Mouse (Mus musculus) forebrain, embryonic 11.5 days (tissue): ENCODE data around the gene Nr1h4. TPM values are rescaled to one million over a fixed set of nuclear protein-coding genes. Genes with fewer than 3 reads are reported as not detected.
A peak's percentile ranks its signal among the peaks of the same experiment; 100 is the strongest.

Experiments
- ATAC-seq: fragments of 200-750 bp; cut with Nextera tagmentation; replicated peaks from 2 replicates; pipeline ENCODE4 v1.8.0; 2017; ENCODE audit warnings: moderate TSS enrichment; ENCODE audit not compliant: low FRiP score
- DNase-seq: peaks from one replicate; pipeline ENCODE4 v3.0.0-alpha.2; 2017; ENCODE audit warnings: low spot score
- H3K27ac ChIP-seq: fragments of 300-500 bp; sonication (generic); 2 replicates; pipeline ENCODE4 v1.5.1; 2014; ENCODE audit warnings: low read depth, low read length
- H3K27me3 ChIP-seq: fragments of 300-500 bp; sonication (generic); 2 replicates; pipeline ENCODE4 v1.6.1; 2014; ENCODE audit warnings: mild to moderate bottlenecking, low read length, mixed read lengths; ENCODE audit not compliant: control insufficient read depth, insufficient read depth
- H3K36me3 ChIP-seq: fragments of 300-500 bp; sonication (generic); 2 replicates; pipeline ENCODE4 v1.6.1; 2014; ENCODE audit warnings: mild to moderate bottlenecking, low read length, moderate library complexity, mixed read lengths; ENCODE audit not compliant: control insufficient read depth, insufficient read depth
- H3K4me1 ChIP-seq: fragments of 300-500 bp; sonication (generic); replicated peaks from 2 replicates; pipeline ENCODE4 v1.6.1; 2014; ENCODE audit warnings: low read length, mixed read lengths; ENCODE audit not compliant: control insufficient read depth, insufficient read depth
- H3K4me2 ChIP-seq: fragments of 300-500 bp; sonication (generic); 2 replicates; pipeline ENCODE4 v1.6.1; 2014; ENCODE audit warnings: low read depth, mild to moderate bottlenecking, low read length, moderate library complexity, mixed read lengths; ENCODE audit not compliant: severe bottlenecking
- H3K4me3 ChIP-seq: fragments of 300-500 bp; sonication (generic); 2 replicates; pipeline ENCODE4 v1.5.1; 2014; ENCODE audit warnings: low read depth, low read length
- H3K9ac ChIP-seq: fragments of 300-500 bp; sonication (generic); 2 replicates; pipeline ENCODE4 v1.6.1; 2014; ENCODE audit warnings: low read length
- H3K9me3 ChIP-seq: fragments of 300-500 bp; sonication (generic); 2 replicates; pipeline ENCODE4 v1.6.1; 2016; ENCODE audit warnings: low read length, mixed read lengths; ENCODE audit not compliant: control insufficient read depth
- WGBS: fragments of 180-500 bp; shearing (Covaris S2); extraction: QIAGEN DNeasy Blood & Tissue Kit; methylation state at CpG from one replicate; pipeline ENCODE4 v1.1.7; 2014; 5-methylcytosine and 5-hydroxymethylcytosine counted together
- polyA plus RNA-seq: library from polyadenylated mRNA; unstranded; fragments of >200 nt; fragmentation: Nextera tagmentation; extraction: Ambion mirVana; gene quantifications from 2 replicates; pipeline ENCODE4 v1.2.1, GENCODE M21; 2014

Nr1h4 gene
- polyA plus RNA-seq, 1 experiment from 2014 or later: not detected

DNA sequence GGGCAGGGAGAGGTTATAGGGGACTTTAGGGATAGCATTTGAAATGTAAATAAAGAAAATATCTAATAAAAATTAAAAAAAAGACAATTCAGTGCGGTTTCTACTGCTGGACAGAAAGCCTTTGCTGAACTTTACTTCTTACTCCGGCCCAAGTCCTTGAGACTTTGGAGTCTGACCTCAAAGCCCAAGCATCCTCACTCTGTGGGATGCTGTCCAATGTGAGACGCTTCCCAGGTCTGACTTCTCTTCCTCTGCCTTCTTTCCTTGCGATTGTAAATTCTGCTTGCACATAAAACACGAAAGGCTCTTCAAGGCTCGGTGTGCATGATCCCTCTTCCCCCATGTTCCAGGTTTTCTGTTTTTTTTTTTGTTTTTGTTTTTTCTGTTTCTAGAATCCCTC is 31.5 kb downstream of the Nr1h4 start:
- 90% methylated on average over 6 of the region's 6 CpGs for WGBS
- no peak for ATAC-seq
- no peak overlapping the region for H3K4me3 ChIP-seq
- no peak overlapping the region for H3K9ac ChIP-seq
- DNase-seq: no peak
- no peaks in the 10 kb centered on the region for H3K4me1 ChIP-seq
- no peaks in the 10 kb centered on the region for H3K36me3 ChIP-seq
- no peak overlapping the region for H3K4me2 ChIP-seq
- H3K9me3 ChIP-seq: no peaks in the 10 kb centered on the region
- no peak overlapping the region for H3K27ac ChIP-seq
- no peaks in the 10 kb centered on the region for H3K27me3 ChIP-seq

DNA sequence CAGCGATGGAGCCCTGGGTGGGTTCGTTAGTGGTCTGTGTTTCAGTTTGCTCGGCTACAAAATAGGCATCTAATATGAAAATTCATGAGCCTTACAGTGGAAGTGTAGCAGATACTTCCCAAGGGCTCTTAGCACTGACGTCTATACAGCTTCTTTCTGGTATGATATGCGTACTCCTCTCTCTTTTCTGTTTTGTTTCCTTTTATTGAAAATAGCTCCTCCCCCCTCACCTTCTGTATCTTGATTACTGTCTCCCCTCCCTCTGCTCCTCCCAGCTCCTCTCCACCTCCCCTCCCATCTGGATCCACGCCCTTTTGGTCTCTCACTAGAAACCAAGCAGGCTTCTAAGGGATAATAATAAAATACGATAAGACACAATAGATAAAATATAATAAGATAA is 37.8 kb downstream of the Nr1h4 start:
- H3K4me1 ChIP-seq: no peaks in the 10 kb centered on the region
- H3K27me3 ChIP-seq: peaks cover 2% of the 10 kb centered on the region; the same call in 1 of the 2 replicates
- WGBS: 86% methylated on average over 7 of the region's 7 CpGs
- H3K27ac ChIP-seq: no peak overlapping the region
- H3K9ac ChIP-seq: no peak overlapping the region
- no peak overlapping the region for H3K4me2 ChIP-seq
- no peak overlapping the region for H3K4me3 ChIP-seq
- H3K36me3 ChIP-seq: no peaks in the 10 kb centered on the region
- no peaks in the 10 kb centered on the region for H3K9me3 ChIP-seq
- no peak for ATAC-seq
- DNase-seq: no peak

DNA sequence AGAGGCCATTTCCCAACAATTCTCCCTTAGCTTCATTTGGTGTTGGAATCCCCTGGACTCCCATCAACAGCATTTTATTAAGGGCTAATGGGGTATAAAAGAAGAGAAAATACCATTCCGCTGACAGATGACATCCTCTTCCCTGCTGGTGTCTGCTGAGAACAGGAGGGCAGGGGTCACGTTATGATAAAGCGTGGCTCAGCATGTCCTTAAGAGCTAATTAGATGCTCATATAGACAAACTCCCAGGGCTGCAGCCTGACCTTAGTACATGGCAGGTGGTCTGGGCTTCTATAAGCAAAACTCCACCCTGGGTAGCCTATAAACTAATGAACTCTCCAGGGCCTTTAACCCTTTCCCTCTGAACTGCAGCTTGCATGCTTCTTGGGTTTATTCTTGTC is 42.1 kb downstream of the Nr1h4 start:
- H3K27me3 ChIP-seq: peaks cover 2% of the 10 kb centered on the region; the same call in 1 of the 2 replicates
- no peak overlapping the region for H3K4me3 ChIP-seq
- H3K4me2 ChIP-seq: no peak overlapping the region
- DNase-seq (no peak), ATAC-seq (peak; percentile 64)
- 5% methylated on average over 3 of the region's 3 CpGs for WGBS
- H3K27ac ChIP-seq: no peak overlapping the region
- H3K9me3 ChIP-seq: no peaks in the 10 kb centered on the region
- no peak overlapping the region for H3K9ac ChIP-seq
- H3K36me3 ChIP-seq: no peaks in the 10 kb centered on the region
- no peaks in the 10 kb centered on the region for H3K4me1 ChIP-seq

DNA sequence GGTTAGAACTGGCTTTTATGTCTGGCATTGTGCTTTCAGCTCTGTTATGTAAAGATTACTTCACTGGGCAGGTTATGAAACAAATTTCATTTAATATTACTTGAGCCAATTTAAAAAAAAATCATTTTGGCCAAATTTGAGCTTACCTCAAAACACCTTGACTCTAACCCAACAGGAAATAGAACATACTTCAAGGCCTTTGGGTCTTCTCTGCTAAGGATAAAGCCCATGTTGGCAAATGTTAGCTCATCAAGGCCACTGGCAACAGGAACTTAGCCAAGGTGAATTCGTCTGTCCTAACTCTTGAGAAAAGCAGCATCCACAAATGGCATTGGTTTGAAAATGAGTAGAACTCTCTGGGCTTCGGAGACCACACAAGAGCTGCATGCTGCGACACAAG is 43.1 kb downstream of the Nr1h4 start:
- DNase-seq: no peak
- H3K27me3 ChIP-seq: 0 out of 2 replicates have a peak, but pooled peaks cover 2% of the 10 kb centered on the region

GRCm38 (mm10) chr10:89489459-89489858 is 43.9 kb downstream of the Nr1h4 start:
- H3K27ac ChIP-seq: no peak overlapping the region
- no peak overlapping the region for H3K4me3 ChIP-seq
- no peak overlapping the region for H3K4me2 ChIP-seq
- H3K9me3 ChIP-seq: no peaks in the 10 kb centered on the region
- H3K36me3 ChIP-seq: no peaks in the 10 kb centered on the region
- ATAC-seq (no peak), DNase-seq (no peak)
- H3K27me3 ChIP-seq: 0 out of 2 replicates have a peak, but pooled peaks cover 2% of the 10 kb centered on the region
- 84% methylated on average over 4 of the region's 4 CpGs for WGBS
- H3K4me1 ChIP-seq: no peaks in the 10 kb centered on the region
- H3K9ac ChIP-seq: no peak overlapping the region

More for the DNA sequence above, 43.1 kb downstream of the Nr1h4 start:
- no peak overlapping the region for H3K27ac ChIP-seq
- H3K4me2 ChIP-seq: no peak overlapping the region
- 81% methylated on average over 3 of the region's 3 CpGs for WGBS
- no peaks in the 10 kb centered on the region for H3K4me1 ChIP-seq
- H3K9me3 ChIP-seq: no peaks in the 10 kb centered on the region
- H3K9ac ChIP-seq: no peak overlapping the region
- H3K36me3 ChIP-seq: no peaks in the 10 kb centered on the region
- ATAC-seq: no peak
- H3K4me3 ChIP-seq: no peak overlapping the region

DNA sequence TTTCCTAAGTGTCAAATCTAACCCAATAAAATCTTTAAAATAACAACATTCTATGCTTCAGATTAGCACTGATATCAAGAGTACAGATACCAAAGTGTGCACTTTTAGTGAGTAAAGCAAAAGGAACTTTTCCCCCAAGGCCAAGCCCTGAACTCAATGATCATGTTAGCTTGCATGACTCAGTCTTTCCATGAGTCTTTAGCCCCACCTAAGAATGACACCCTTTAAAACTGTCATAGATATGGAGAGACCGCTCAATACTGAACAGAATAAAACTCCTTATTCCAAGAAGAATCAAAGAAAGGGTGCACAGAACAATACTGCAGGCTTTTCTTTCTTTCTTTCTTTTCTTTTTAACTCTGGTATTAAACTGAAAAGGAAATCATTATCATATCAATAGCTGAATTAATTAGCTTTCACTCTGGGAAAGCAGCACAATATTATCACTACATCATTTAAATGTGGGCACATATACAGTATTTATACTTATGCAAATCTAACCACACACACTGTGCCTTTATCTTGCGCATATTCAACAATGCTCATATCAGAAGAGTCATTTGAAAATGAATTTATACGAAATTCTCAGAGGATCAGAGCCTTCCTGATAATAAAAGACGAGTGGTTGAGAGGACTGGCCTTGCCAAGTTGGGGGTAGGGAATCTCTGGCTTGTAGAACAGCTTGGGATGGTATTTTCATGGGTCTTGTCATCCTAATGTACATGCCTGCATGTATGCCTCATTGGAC is 46.2 kb downstream of the Nr1h4 start:
- DNase-seq (no peak), ATAC-seq (peak; percentile 65)
- no peaks in the 10 kb centered on the region for H3K36me3 ChIP-seq
- no peaks in the 10 kb centered on the region for H3K9me3 ChIP-seq
- WGBS: 27% methylated on average over 4 of the region's 4 CpGs
- H3K9ac ChIP-seq: no peak overlapping the region
- H3K4me3 ChIP-seq: no peak overlapping the region
- H3K4me2 ChIP-seq: no peak overlapping the region
- no peak overlapping the region for H3K27ac ChIP-seq
- no peaks in the 10 kb centered on the region for H3K4me1 ChIP-seq
- H3K27me3 ChIP-seq: no peaks in the 10 kb centered on the region

DNA sequence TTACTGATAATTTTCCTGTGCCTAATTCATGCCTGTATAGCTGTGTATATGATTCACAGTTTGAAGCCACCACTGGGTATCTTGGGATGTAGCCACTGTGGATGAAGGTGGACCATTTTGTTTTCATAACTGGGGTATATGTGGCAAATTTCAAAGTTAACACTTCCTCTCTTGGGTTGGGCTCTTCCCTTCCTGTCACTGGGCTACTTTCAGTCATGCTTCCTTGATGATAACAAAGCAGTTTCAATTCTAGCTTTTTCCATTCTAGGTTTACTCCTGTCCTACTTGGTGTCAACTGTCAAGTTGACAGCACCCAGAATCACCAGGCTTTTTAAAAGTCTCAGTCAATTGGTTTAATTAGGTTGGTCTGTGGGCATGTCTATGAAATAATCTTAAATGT is 48.5 kb downstream of the Nr1h4 start:
- DNase-seq (no peak), ATAC-seq (no peak)
- H3K4me1 ChIP-seq: peaks cover 4% of the 10 kb centered on the region; the same call in 1 of the 2 replicates
- no peak overlapping the region for H3K4me2 ChIP-seq
- no peak overlapping the region for H3K27ac ChIP-seq
- no peaks in the 10 kb centered on the region for H3K27me3 ChIP-seq
- no peaks in the 10 kb centered on the region for H3K9me3 ChIP-seq
- no peak overlapping the region for H3K4me3 ChIP-seq
- H3K9ac ChIP-seq: no peak overlapping the region
- H3K36me3 ChIP-seq: no peaks in the 10 kb centered on the region

GRCm38 (mm10) chr10:89483812-89484602 is 49.4 kb downstream of the Nr1h4 start:
- DNase-seq (no peak), ATAC-seq (no peak)
- Histone ChIP-seq H3K9ac (no peak overlapping the region), H3K36me3 (no peaks in the 10 kb centered on the region), H3K4me3 (no peak overlapping the region), H3K27ac (no peak overlapping the region), H3K4me2 (no peak overlapping the region), H3K27me3 (no peaks in the 10 kb centered on the region), H3K4me1 (peaks cover 4% of the 10 kb centered on the region; the same call in 1 of the 2 replicates), H3K9me3 (no peaks in the 10 kb centered on the region)
- WGBS: 90% methylated on average over 18 of the region's 18 CpGs
